Mouse (Mus musculus): ENCODE measurements around the gene Syne1.

- TF ChIP-seq CTCF (IDR thresholded peaks at IDR 0.05): no peak
- TF ChIP-seq EP300 (IDR thresholded peaks at IDR 0.05): no peak
Measured at GRCm38 (mm10) chr10:5096996-5097753, 454.1 kb downstream of the Syne1 start.
